Mouse (Mus musculus) E14TG2a.4 (cell line): ENCODE results near the gene Zfp317.
"Not testable (repeated sequence)": the region's sequence is repeated elsewhere in the genome, so short reads cannot be mapped to it uniquely, and the experiment has no call there.

Source experiments
- H3K27me3 ChIP-seq: 2 replicates; pipeline ENCODE4 v1.6.1; 2014; ENCODE audit warnings: low read length, control low read depth; ENCODE audit not compliant: insufficient read depth
- H3K36me3 ChIP-seq: 2 replicates; pipeline ENCODE4 v1.6.1; 2014; ENCODE audit warnings: low read length, control low read depth; ENCODE audit not compliant: insufficient read depth
- H3K4me1 ChIP-seq: replicated peaks from 2 replicates; pipeline ENCODE4 v1.6.1; 2014; ENCODE audit warnings: low read depth, low read length, control low read depth
- H3K4me3 ChIP-seq: replicated peaks from 2 replicates; pipeline ENCODE4 v1.5.1; 2014; ENCODE audit warnings: mild to moderate bottlenecking, low read length
- H3K9me3 ChIP-seq: 2 replicates; pipeline ENCODE4 v1.6.1; 2014; ENCODE audit warnings: low read length, control low read depth
- NANOG ChIP-seq: IDR thresholded peaks from 2 replicates; pipeline ENCODE4 v1.6.1; 2014; ENCODE audit warnings: borderline replicate concordance, low read length, mixed read lengths
- POU5F1 ChIP-seq: IDR thresholded peaks from 2 replicates; pipeline ENCODE4 v1.6.1; 2014; ENCODE audit warnings: low read length, borderline replicate concordance

The Zfp317 gene

GRCm38 (mm10) chr9:19694898-19695379, 73.0 kb downstream of the Zfp317 start:
- not testable (repeated sequence) for H3K4me1 ChIP-seq, H3K4me3 ChIP-seq, H3K27me3 ChIP-seq, H3K36me3 ChIP-seq
- peaks cover 35% of the 10 kb centered on the region for H3K9me3 ChIP-seq
- TF ChIP-seq NANOG: peak; percentile 72
- TF ChIP-seq POU5F1: 0 out of 2 replicates have a peak, but pooled peaks have one; percentile 34
